Comparison of ENCODE assay signal across 12 mouse cellular contexts in the genomic region with DNA sequence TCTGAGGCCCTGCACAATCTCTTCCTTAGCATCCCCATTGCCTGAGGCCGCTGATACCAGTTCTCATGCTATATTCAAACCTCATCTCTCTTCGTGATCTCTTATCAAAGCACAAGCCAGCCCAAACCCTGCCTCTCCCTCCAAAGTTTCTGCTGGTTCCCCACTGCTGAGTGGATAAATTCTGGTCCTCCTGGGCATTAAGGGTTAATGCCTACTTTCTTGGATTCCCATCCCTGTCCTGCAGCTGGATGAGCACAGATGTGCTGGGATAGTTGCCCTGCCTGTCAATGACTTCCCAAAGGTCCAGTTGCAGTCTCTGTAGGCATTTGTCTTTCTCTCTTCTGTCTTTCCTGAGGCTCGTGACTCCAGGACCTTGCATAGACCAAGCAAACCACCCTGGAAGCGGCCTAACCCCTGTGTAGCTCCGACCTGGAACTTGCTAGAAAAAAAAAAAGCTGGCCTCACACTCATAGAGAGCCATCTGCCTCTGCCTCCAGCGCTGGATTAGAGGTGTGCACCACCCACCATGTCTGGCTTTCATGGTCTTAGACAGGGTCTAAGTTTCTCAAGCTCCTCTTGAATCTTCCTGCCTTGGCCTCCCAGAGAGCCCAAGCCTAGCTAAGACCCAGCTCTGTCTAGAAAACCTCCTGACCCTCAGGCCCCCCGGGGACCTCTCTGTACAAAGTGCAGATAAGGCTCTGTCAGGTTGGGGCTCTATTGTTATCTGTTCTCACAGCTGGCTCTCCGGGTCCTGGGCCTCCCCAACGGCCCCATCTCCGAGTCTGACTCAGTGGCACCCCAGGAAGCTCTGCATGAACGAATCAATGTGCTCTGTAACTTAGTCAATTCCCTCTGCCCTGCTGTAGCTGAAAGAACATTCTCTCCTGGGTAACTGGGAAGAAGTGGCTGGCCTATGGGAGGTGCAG. TPM values are rescaled to one million over a fixed set of nuclear protein-coding genes. Genes with fewer than 3 reads are reported as not detected.
A peak's percentile ranks its signal among the peaks of the same experiment; 100 is the strongest.
DNase-seq lines count a peak whose midpoint lies in the region; ATAC-seq and TF ChIP-seq lines count a peak whose summit lies in the region.
"Had no signal": no experiment of that assay in that cellular context is flagged by ENCODE, and none has a peak within 500 bp of the region (broad histone marks: within the 10 kb centered on the region; RNA-seq: fewer than 3 reads in every experiment).

No protein-coding gene starts in this region.

- TF ChIP-seq EP300 in MEL (IDR thresholded peaks at IDR 0.05; ENCODE audit: low read depth in 1 of 2, low read length in 2 of 2), result peak; percentile 100

- no peaks in the 10 kb centered on the region for H3K9me3 ChIP-seq in kidney, embryonic 15.5 days (replicated peaks)
- no peaks in the 10 kb centered on the region for H3K9me3 ChIP-seq in MEL (replicated peaks; ENCODE audit: insufficient read depth, low read length)
- no peaks in the 10 kb centered on the region for H3K9me3 ChIP-seq in liver, embryonic 12.5 days (replicated peaks)

- TF ChIP-seq CTCF in MEL (IDR thresholded peaks at IDR 0.05 in 2 of 3, conservative IDR thresholded peaks at IDR 0.05 in 1 of 3; ENCODE audit: control insufficient read depth in 1 of 3, insufficient read depth in 1 of 3, low read depth in 2 of 3, low read length in 3 of 3, poor library complexity in 1 of 3, severe bottlenecking in 1 of 3), result no peak

- no peaks in the 10 kb centered on the region for H3K27me3 ChIP-seq in kidney, embryonic 15.5 days
- H3K27me3 ChIP-seq in MEL (ENCODE audit: control insufficient read depth in 1 of 2, insufficient read depth in 2 of 2, low read length in 2 of 2), result no peaks in the 10 kb centered on the region
- H3K27me3 ChIP-seq in liver, embryonic 12.5 days (replicated peaks), result no peaks in the 10 kb centered on the region

- peak; percentile 38 to 64; a peak in 2 of 4 replicates for TF ChIP-seq POLR2A in MEL (IDR thresholded peaks at IDR 0.05; ENCODE audit: control insufficient read depth in 1 of 2, insufficient read depth in 1 of 2, low read depth in 1 of 2, low read length in 2 of 2, poor library complexity in 1 of 2)

- H3K27ac ChIP-seq in kidney, embryonic 15.5 days, result 0 out of 2 replicates have a peak overlapping the region, but pooled peaks have one; percentile 5
- H3K27ac ChIP-seq in MEL (ENCODE audit: control insufficient read depth, low read depth, low read length), result peak overlapping the region; percentile 99
- H3K27ac ChIP-seq in liver, embryonic 12.5 days, result peak overlapping the region; percentile 93

- no peaks in the 10 kb centered on the region for H3K36me3 ChIP-seq in kidney, embryonic 15.5 days
- peaks cover 0 to 57% of the 10 kb centered on the region in 2 experiments; a peak in 2 of 4 replicates for H3K36me3 ChIP-seq in MEL (ENCODE audit: control insufficient read depth in 1 of 2, insufficient read depth in 2 of 2, low read length in 2 of 2)
- H3K36me3 ChIP-seq in liver, embryonic 12.5 days, result no peaks in the 10 kb centered on the region

- ATAC-seq in kidney, embryonic 15.5 days (replicated peaks; ENCODE audit: low FRiP score), result no peak
- peak; percentile 86 for ATAC-seq in liver, embryonic 12.5 days

- no peak overlapping the region for H3K4me2 ChIP-seq in kidney, embryonic 15.5 days
- peak overlapping the region; percentile 73 for H3K4me2 ChIP-seq in liver, embryonic 12.5 days

- H3K4me3 ChIP-seq in kidney, embryonic 15.5 days (replicated peaks), result no peak overlapping the region
- H3K4me3 ChIP-seq in MEL (ENCODE audit: control insufficient read depth in 1 of 2, insufficient read depth in 1 of 2, low read depth in 2 of 2, low read length in 2 of 2), result peak overlapping the region; percentile 56 to 57
- peak overlapping the region; percentile 37 for H3K4me3 ChIP-seq in liver, embryonic 12.5 days

- no peak for TF ChIP-seq RAD21 in MEL (IDR thresholded peaks at IDR 0.05; ENCODE audit: low read depth, low read length)

- WGBS in kidney, embryonic 15.5 days, result 71% methylated on average over 11 of the region's 11 CpGs
- WGBS in liver, embryonic 12.5 days (ENCODE audit: insufficient replicate concordance), result 16% methylated on average over 11 of the region's 11 CpGs

- H3K9ac ChIP-seq in kidney, embryonic 15.5 days, result no peak overlapping the region
- peak overlapping the region; percentile 77 for H3K9ac ChIP-seq in MEL (ENCODE audit: control insufficient read depth, low read depth, low read length, poor library complexity, severe bottlenecking)
- peak overlapping the region; percentile 66 for H3K9ac ChIP-seq in liver, embryonic 12.5 days
- H3K9ac ChIP-seq: forebrain, postnatal 0 days had no signal

- H3K4me1 ChIP-seq in kidney, embryonic 15.5 days, result peaks cover 75% of the 10 kb centered on the region
- peaks cover 26 to 68% of the 10 kb centered on the region in 2 experiments for H3K4me1 ChIP-seq in MEL (ENCODE audit: control insufficient read depth in 1 of 2, insufficient read depth in 2 of 2, low read length in 2 of 2)
- peaks cover 98% of the 10 kb centered on the region for H3K4me1 ChIP-seq in liver, embryonic 12.5 days

- DNase-seq in kidney, adult 9 months, result no peak
- DNase-seq in MEL (ENCODE audit: low read depth, low spot score), result peak; percentile 96
- peak; percentile 89 for DNase-seq in c-Kit-positive CD71-positive TER-119-positive erythroid progenitor cells, embryonic 14.5 days (ENCODE audit: low spot score)
- no peak for DNase-seq in frontal cortex, postnatal 25 days (ENCODE audit: low spot score in 2 of 2)
- no peak for DNase-seq in cerebellum, adult 9-11 months
- no peak for DNase-seq in cerebellum, adult 11 months
- DNase-seq: adrenal gland, adult 2 months; forebrain, postnatal 0 days; layer of hippocampus, adult 9-11 months; lung, adult 18-20 months had no signal

- peaks cover 11% of the 10 kb centered on the region for H3K79me2 ChIP-seq in MEL (ENCODE audit: control insufficient read depth, insufficient read depth, low read length, poor library complexity)

TF ChIP-seq in MEL, 35 proteins besides CTCF, POLR2A, EP300 and RAD21 (continues in another document):
- no peak for TF ChIP-seq POLR2AphosphoS5 (IDR thresholded peaks at IDR 0.05; ENCODE audit: borderline replicate concordance, low read depth, low read length)
- TF ChIP-seq MEF2A (IDR thresholded peaks at IDR 0.05; ENCODE audit: extremely low read depth, insufficient replicate concordance, low read depth, low read length, poor library complexity, severe bottlenecking), result 0 out of 2 replicates have a peak, but pooled peaks have one; percentile 31
- peak; percentile 70 for TF ChIP-seq MXI1 (IDR thresholded peaks at IDR 0.05; ENCODE audit: low read depth, low read length)
- peak; percentile 78 for TF ChIP-seq TBP (IDR thresholded peaks at IDR 0.05; ENCODE audit: low read depth, low read length)
- no peak; the same call in none of the 2 replicates for TF ChIP-seq MAX (IDR thresholded peaks at IDR 0.05; ENCODE audit: low read length)
- TF ChIP-seq TAL1 (IDR thresholded peaks at IDR 0.05; ENCODE audit: low read length), result peak; percentile 99
- peak; percentile 44; the same call in 1 of the 2 replicates for TF ChIP-seq ZMIZ1 (IDR thresholded peaks at IDR 0.05; ENCODE audit: low read depth, low read length)
- peak; percentile 68; the same call in 1 of the 2 replicates for TF ChIP-seq ZNF384 (IDR thresholded peaks at IDR 0.05; ENCODE audit: low read depth, low read length)
- peak; percentile 81; the same call in 1 of the 2 replicates for TF ChIP-seq MYC (IDR thresholded peaks at IDR 0.05; ENCODE audit: low read depth, low read length)
- TF ChIP-seq POLR2AphosphoS2 (IDR thresholded peaks at IDR 0.05; ENCODE audit: low read length), result no peak; the same call in 1 of the 2 replicates
- TF ChIP-seq HCFC1 (IDR thresholded peaks at IDR 0.05; ENCODE audit: low read depth, low read length), result peak; percentile 59; the same call in 1 of the 2 replicates
- TF ChIP-seq UBTF (IDR thresholded peaks at IDR 0.05; ENCODE audit: borderline replicate concordance, insufficient read depth, low read depth, low read length), result peak; percentile 68; the same call in 1 of the 2 replicates
- peak; percentile 55; the same call in 1 of the 2 replicates for TF ChIP-seq ELF1 (IDR thresholded peaks at IDR 0.05; ENCODE audit: low read depth, low read length)
- TF ChIP-seq JUND (IDR thresholded peaks at IDR 0.05; ENCODE audit: low read depth, low read length), result peak; percentile 86
- peak; percentile 68 for TF ChIP-seq BHLHE40 (IDR thresholded peaks at IDR 0.05; ENCODE audit: borderline replicate concordance, low read depth, low read length)
- TF ChIP-seq GABPA (IDR thresholded peaks at IDR 0.05; ENCODE audit: low read depth, low read length), result no peak; the same call in 1 of the 2 replicates
- TF ChIP-seq NELFE (IDR thresholded peaks at IDR 0.05; ENCODE audit: low read depth, low read length), result peak; percentile 50
- TF ChIP-seq RCOR1 (IDR thresholded peaks at IDR 0.05; ENCODE audit: low read depth, low read length), result peak; percentile 91
- TF ChIP-seq MAZ (IDR thresholded peaks at IDR 0.05; ENCODE audit: low read depth, low read length), result peak; percentile 99
- no peak for TF ChIP-seq ZC3H11A (IDR thresholded peaks at IDR 0.05; ENCODE audit: low read depth, low read length)
- TF ChIP-seq NRF1 (IDR thresholded peaks at IDR 0.05; ENCODE audit: insufficient read depth, low read depth, low read length, poor library complexity, severe bottlenecking), result no peak
- TF ChIP-seq GATA1 (IDR thresholded peaks at IDR 0.05; ENCODE audit: low read depth, low read length), result peak; percentile 99
- no peak for TF ChIP-seq USF2 (IDR thresholded peaks at IDR 0.05; ENCODE audit: borderline replicate concordance in 1 of 2, insufficient read depth in 1 of 2, low read depth in 1 of 2, low read length in 2 of 2)
- TF ChIP-seq CHD2 (IDR thresholded peaks at IDR 0.05; ENCODE audit: low read length), result peak; percentile 13; the same call in 1 of the 2 replicates
- TF ChIP-seq ZKSCAN1 (IDR thresholded peaks at IDR 0.05; ENCODE audit: low read depth, low read length), result no peak; the same call in 1 of the 2 replicates
- TF ChIP-seq TCF12 (IDR thresholded peaks at IDR 0.05; ENCODE audit: low read depth, low read length), result peak; percentile 100
- TF ChIP-seq MAFK (IDR thresholded peaks at IDR 0.05; ENCODE audit: borderline replicate concordance, low read depth, low read length), result peak; percentile 81; the same call in 1 of the 2 replicates
- peak; percentile 44 for TF ChIP-seq KAT2A (conservative IDR thresholded peaks at IDR 0.05; ENCODE audit: low read depth, low read length)

RNA-seq across cellular contexts. Expression of gene Zfp36l2, which starts 40.3 kb away (rescaled TPM):
- polyA plus RNA-seq in kidney, embryonic 15.5 days (2015; fragmentation: Nextera tagmentation; extraction: Ambion mirVana), result 13.7 and 14.7 TPM in 2 replicates
- total RNA-seq in MEL (2012; rRNA removed), result 93.6 and 98.4 TPM in 2 replicates
- polyA plus RNA-seq in MEL (2012; ENCODE audit: insufficient read depth in 1 of 2, insufficient read length in 2 of 2, low read depth in 1 of 2, low replicate concordance in 2 of 2, missing spikeins in 1 of 2), result 100 to 1,000 TPM in 1 of 2 experiments, 10 to 100 TPM in 1; 68.5 to 174 TPM
- polyA plus RNA-seq in liver, embryonic 12.5 days (2016; fragmentation: Nextera tagmentation; extraction: Ambion mirVana), result 19.5 and 20.0 TPM in 2 replicates

Comparison
In these comparisons a context has a peak if more than half of its experiments do, and no peak if none do; other contexts are left out.
1. H3K27ac ChIP-seq: peak in every context shown above with its lines; median percentile 99 in MEL; 93 in liver, embryonic 12.5 days; 5 in kidney, embryonic 15.5 days.
2. DNase-seq: peak in MEL (single experiment) and c-Kit-positive CD71-positive TER-119-positive erythroid progenitor cells, embryonic 14.5 days (single experiment); none in kidney, adult 9 months (single experiment), frontal cortex, postnatal 25 days (0 of 2), cerebellum, adult 9-11 months (single experiment) and cerebellum, adult 11 months (single experiment).